Mouse (Mus musculus): ENCODE measurements around the gene Pla2g4a. TPM values are rescaled to one million over a fixed set of nuclear protein-coding genes. Genes with fewer than 3 reads are reported as not detected.
"Not testable (repeated sequence)": the region's sequence is repeated elsewhere in the genome, so short reads cannot be mapped to it uniquely, and the experiment has no call there.

Gene Pla2g4a
- polyA plus RNA-seq, 1 experiment from 2014 or later: 1.7 TPM

DNA sequence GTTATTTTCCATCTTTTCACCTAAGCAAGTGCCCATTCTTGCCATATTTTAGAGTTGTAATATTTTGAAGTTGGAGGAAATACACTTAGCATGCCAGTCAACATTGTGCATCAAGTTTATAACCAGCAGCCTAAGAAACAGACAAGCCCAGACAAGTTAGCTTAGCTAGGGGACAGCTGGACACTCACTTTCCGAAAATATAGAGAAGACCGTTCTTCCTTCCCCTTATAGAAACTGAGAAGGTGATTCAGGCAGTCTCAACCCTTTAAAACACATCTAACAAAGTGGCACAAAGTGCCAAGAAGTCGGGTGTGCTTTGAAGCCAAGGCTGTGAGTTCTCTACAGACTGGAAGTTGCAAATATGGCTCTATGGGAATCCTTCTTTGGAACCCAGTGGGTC is 10.4 kb downstream of the Pla2g4a start:
- WGBS: 74% methylated on average over 3 of the region's 3 CpGs
- Histone ChIP-seq H3K27me3 (no peaks in the 10 kb centered on the region), H3K9ac (no peak overlapping the region)

GRCm38 (mm10) chr1:149950254-149950653 is 10.8 kb downstream of the Pla2g4a start:
- Histone ChIP-seq H3K9ac (no peak overlapping the region), H3K36me3 (no peaks in the 10 kb centered on the region), H3K4me1 (replicated peaks) (no peaks in the 10 kb centered on the region), H3K4me3 (no peak overlapping the region), H3K4me2 (no peak overlapping the region), H3K27me3 (no peaks in the 10 kb centered on the region), H3K9me3 (no peaks in the 10 kb centered on the region), H3K27ac (replicated peaks) (no peak overlapping the region)
- 88% methylated on average over 1 of the region's 1 CpGs for WGBS
- ATAC-seq (ENCODE audit: low read depth): no peak

More for the DNA sequence above, 10.4 kb downstream of the Pla2g4a start:
- Histone ChIP-seq H3K36me3 (no peaks in the 10 kb centered on the region), H3K4me3 (no peak overlapping the region), H3K27ac (replicated peaks) (no peak overlapping the region), H3K4me2 (no peak overlapping the region), H3K9me3 (no peaks in the 10 kb centered on the region), H3K4me1 (replicated peaks) (no peaks in the 10 kb centered on the region)
- ATAC-seq (ENCODE audit: low read depth): no peak

DNA sequence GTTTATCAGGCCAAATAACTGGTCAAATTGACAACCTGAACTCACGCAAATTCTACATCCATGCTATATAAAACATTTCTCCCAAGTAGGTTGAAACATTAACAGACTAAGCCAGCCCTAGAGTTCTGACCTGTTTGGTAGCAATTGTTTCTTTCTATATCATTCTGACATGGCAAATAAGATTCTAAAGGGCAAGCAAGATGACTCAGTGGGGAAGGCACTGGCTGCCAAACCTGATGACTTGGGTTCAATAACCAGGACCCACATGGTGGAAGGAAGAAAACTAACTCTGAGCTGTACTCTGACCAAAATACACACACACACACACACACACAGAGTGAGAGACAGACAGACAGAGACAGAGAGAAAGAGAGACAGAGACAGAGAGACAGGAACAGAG is 11.8 kb downstream of the Pla2g4a start:
- WGBS: 94% methylated on average over 1 of the region's 1 CpGs

GRCm38 (mm10) chr1:149948066-149948825 is 12.8 kb downstream of the Pla2g4a start:
- Histone ChIP-seq H3K4me1 (replicated peaks) (no peaks in the 10 kb centered on the region), H3K4me3 (no peak overlapping the region)
- WGBS: 90% methylated on average over 8 of the region's 8 CpGs

More for the DNA sequence above, 11.8 kb downstream of the Pla2g4a start:
- no peaks in the 10 kb centered on the region for H3K36me3 ChIP-seq
- no peaks in the 10 kb centered on the region for H3K9me3 ChIP-seq
- no peak overlapping the region for H3K27ac ChIP-seq (replicated peaks)
- H3K27me3 ChIP-seq: no peaks in the 10 kb centered on the region
- no peak overlapping the region for H3K9ac ChIP-seq
- ATAC-seq (ENCODE audit: low read depth): no peak
- no peak overlapping the region for H3K4me3 ChIP-seq
- H3K4me2 ChIP-seq: no peak overlapping the region
- H3K4me1 ChIP-seq (replicated peaks): no peaks in the 10 kb centered on the region

GRCm38 (mm10) chr1:149946993-149947392 is 14.1 kb downstream of the Pla2g4a start:
- no peaks in the 10 kb centered on the region for H3K36me3 ChIP-seq
- H3K9me3 ChIP-seq: no peaks in the 10 kb centered on the region
- H3K4me3 ChIP-seq: no peak overlapping the region
- H3K9ac ChIP-seq: no peak overlapping the region
- H3K27ac ChIP-seq (replicated peaks): no peak overlapping the region
- 67% methylated on average over 5 of the region's 5 CpGs for WGBS
- H3K4me1 ChIP-seq (replicated peaks): no peaks in the 10 kb centered on the region
- ATAC-seq (ENCODE audit: low read depth): no peak
- H3K27me3 ChIP-seq: no peaks in the 10 kb centered on the region
- H3K4me2 ChIP-seq: no peak overlapping the region

More at GRCm38 (mm10) chr1:149948066-149948825, 12.8 kb downstream of the Pla2g4a start:
- Histone ChIP-seq H3K9ac (no peak overlapping the region), H3K9me3 (no peaks in the 10 kb centered on the region), H3K27me3 (no peaks in the 10 kb centered on the region), H3K36me3 (no peaks in the 10 kb centered on the region), H3K4me2 (no peak overlapping the region), H3K27ac (replicated peaks) (no peak overlapping the region)
- no peak for ATAC-seq (ENCODE audit: low read depth)

DNA sequence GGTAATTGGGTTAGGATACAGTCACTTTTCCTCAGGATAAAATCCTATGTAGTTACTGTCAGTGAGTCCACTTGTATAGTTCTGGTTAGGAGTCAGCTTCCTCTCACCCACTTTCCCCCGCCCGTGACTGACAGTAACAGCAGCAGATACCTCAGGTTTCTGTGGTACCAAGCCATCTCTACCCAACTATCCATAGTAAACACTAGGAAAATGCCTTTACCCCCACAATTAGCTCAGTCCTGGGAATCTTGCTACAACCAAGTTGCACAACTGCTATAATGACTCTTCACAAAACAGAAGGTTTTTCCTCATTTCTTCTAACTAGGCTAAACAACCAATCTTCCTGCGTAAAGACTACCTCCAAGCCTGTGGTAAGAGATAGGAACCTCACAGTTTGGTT is 14.7 kb downstream of the Pla2g4a start:
- Histone ChIP-seq H3K9me3 (no peaks in the 10 kb centered on the region), H3K27ac (replicated peaks) (no peak overlapping the region), H3K4me1 (replicated peaks) (no peaks in the 10 kb centered on the region), H3K4me3 (no peak overlapping the region), H3K4me2 (no peak overlapping the region), H3K27me3 (no peaks in the 10 kb centered on the region), H3K9ac (no peak overlapping the region), H3K36me3 (no peaks in the 10 kb centered on the region)
- no peak for ATAC-seq (ENCODE audit: low read depth)
- WGBS: 90% methylated on average over 3 of the region's 3 CpGs

GRCm38 (mm10) chr1:149943611-149944010 is 17.5 kb downstream of the Pla2g4a start:
- WGBS: 80% methylated on average over 2 of the region's 2 CpGs
- no peak for ATAC-seq (ENCODE audit: low read depth)

GRCm38 (mm10) chr1:149940301-149940700 is 20.8 kb downstream of the Pla2g4a start:
- Histone ChIP-seq H3K36me3 (no peaks in the 10 kb centered on the region), H3K4me1 (replicated peaks) (no peaks in the 10 kb centered on the region), H3K9me3 (no peaks in the 10 kb centered on the region), H3K4me2 (no peak overlapping the region), H3K27me3 (no peaks in the 10 kb centered on the region), H3K27ac (replicated peaks) (no peak overlapping the region), H3K9ac (no peak overlapping the region), H3K4me3 (no peak overlapping the region)
- no peak for ATAC-seq (ENCODE audit: low read depth)
- WGBS: 85% methylated on average over 1 of the region's 1 CpGs

More at GRCm38 (mm10) chr1:149943611-149944010, 17.5 kb downstream of the Pla2g4a start:
- no peaks in the 10 kb centered on the region for H3K4me1 ChIP-seq (replicated peaks)
- no peaks in the 10 kb centered on the region for H3K27me3 ChIP-seq
- no peaks in the 10 kb centered on the region for H3K36me3 ChIP-seq
- H3K4me2 ChIP-seq: no peak overlapping the region
- H3K9me3 ChIP-seq: no peaks in the 10 kb centered on the region
- H3K27ac ChIP-seq (replicated peaks): no peak overlapping the region
- no peak overlapping the region for H3K4me3 ChIP-seq
- H3K9ac ChIP-seq: no peak overlapping the region

DNA sequence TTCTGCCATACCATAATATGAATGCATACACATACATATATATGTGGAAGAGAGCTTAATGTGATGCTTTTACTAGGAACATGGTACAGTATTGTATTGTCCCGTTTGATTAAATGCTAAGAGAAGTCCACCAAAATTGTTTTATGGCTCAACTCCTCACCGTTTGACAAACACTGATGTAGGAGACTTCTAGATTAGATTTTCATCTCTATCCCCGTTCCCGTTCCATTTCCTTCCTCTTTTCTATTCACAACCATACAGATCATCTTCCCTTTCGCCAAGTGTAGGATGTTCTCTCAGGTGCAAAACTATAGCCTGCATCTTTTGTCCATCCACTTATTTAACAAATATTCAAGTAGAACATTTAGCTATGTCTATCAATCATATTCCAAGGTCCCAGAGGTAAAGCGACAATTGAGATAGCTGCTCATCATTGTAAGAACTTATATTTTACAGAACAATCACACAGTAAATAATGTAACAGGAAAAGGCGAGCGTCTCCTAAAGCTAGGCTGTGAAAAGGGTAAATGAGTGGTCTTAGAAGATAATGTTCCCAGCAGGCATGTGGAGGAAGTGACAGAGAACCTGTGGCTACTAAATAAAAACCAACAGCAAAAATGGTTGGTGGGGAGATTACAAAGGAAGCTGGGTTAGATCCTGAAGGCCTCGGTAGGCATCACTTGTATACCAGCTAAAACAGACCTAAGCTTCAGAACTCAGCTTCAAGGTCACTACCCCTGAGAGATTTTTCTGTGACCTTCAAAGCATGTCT is 21.6 kb downstream of the Pla2g4a start:
- WGBS: 87% methylated on average over 9 of the region's 9 CpGs
- Histone ChIP-seq H3K4me3 (no peak overlapping the region), H3K9me3 (no peaks in the 10 kb centered on the region), H3K4me1 (replicated peaks) (no peaks in the 10 kb centered on the region), H3K27ac (replicated peaks) (no peak overlapping the region), H3K27me3 (no peaks in the 10 kb centered on the region), H3K4me2 (no peak overlapping the region), H3K36me3 (no peaks in the 10 kb centered on the region), H3K9ac (no peak overlapping the region)
- no peak for ATAC-seq (ENCODE audit: low read depth)

- H3K27me3 ChIP-seq: no peaks in the 10 kb centered on the region
- no peak overlapping the region for H3K9ac ChIP-seq
- 88% methylated on average over 4 of the region's 4 CpGs for WGBS
- H3K9me3 ChIP-seq: no peaks in the 10 kb centered on the region
- no peaks in the 10 kb centered on the region for H3K4me1 ChIP-seq (replicated peaks)
- H3K4me3 ChIP-seq: no peak overlapping the region
- no peaks in the 10 kb centered on the region for H3K36me3 ChIP-seq
- no peak overlapping the region for H3K27ac ChIP-seq (replicated peaks)
- ATAC-seq (ENCODE audit: low read depth): no peak
- H3K4me2 ChIP-seq: no peak overlapping the region
Measured at GRCm38 (mm10) chr1:149937825-149938224, 23.3 kb downstream of the Pla2g4a start.

GRCm38 (mm10) chr1:149929140-149929539 is 31.9 kb downstream of the Pla2g4a start:
- Histone ChIP-seq H3K4me1 (replicated peaks) (no peaks in the 10 kb centered on the region), H3K4me3 (no peak overlapping the region), H3K4me2 (no peak overlapping the region), H3K9me3 (no peaks in the 10 kb centered on the region), H3K9ac (no peak overlapping the region), H3K27me3 (no peaks in the 10 kb centered on the region), H3K27ac (replicated peaks) (no peak overlapping the region), H3K36me3 (no peaks in the 10 kb centered on the region)
- WGBS: 80% methylated on average over 5 of the region's 5 CpGs
- no peak for ATAC-seq (ENCODE audit: low read depth)

GRCm38 (mm10) chr1:149923737-149924136 is 37.4 kb downstream of the Pla2g4a start:
- 87% methylated on average over 1 of the region's 1 CpGs for WGBS
- not testable (repeated sequence) for H3K4me3 ChIP-seq; H3K27ac ChIP-seq (replicated peaks); H3K36me3 ChIP-seq; H3K9ac ChIP-seq; H3K27me3 ChIP-seq; H3K4me1 ChIP-seq (replicated peaks); H3K9me3 ChIP-seq; H3K4me2 ChIP-seq; ATAC-seq (ENCODE audit: low read depth)

All from neural tube, embryonic 13.5 days (tissue).